Mouse (Mus musculus) heart, embryonic 11.5 days (tissue): ENCODE data around the gene Slc25a12. TPM values are rescaled to one million over a fixed set of nuclear protein-coding genes. Genes with fewer than 3 reads are reported as not detected.
A peak's percentile ranks its signal among the peaks of the same experiment; 100 is the strongest.

ENCODE experiments used
- ATAC-seq: fragments of 200-750 bp; cut with Nextera tagmentation; replicated peaks from 2 replicates; pipeline ENCODE4 v1.8.0; 2017; ENCODE audit warnings: moderate library complexity; ENCODE audit not compliant: insufficient number of reproducible peaks, low FRiP score, low TSS enrichment
- H3K27ac ChIP-seq: fragments of 300-500 bp; sonication (generic); 2 replicates; pipeline ENCODE4 v1.5.1; 2014; ENCODE audit warnings: mild to moderate bottlenecking, low read depth, low read length
- H3K27me3 ChIP-seq: fragments of 300-500 bp; sonication (generic); 2 replicates; pipeline ENCODE4 v1.6.1; 2014; ENCODE audit warnings: mild to moderate bottlenecking, low read length, mixed read lengths; ENCODE audit not compliant: control insufficient read depth, insufficient read depth
- H3K36me3 ChIP-seq: fragments of 300-500 bp; sonication (generic); 2 replicates; pipeline ENCODE4 v1.6.1; 2014; ENCODE audit warnings: mild to moderate bottlenecking, low read length, moderate library complexity, mixed read lengths; ENCODE audit not compliant: control insufficient read depth, insufficient read depth
- H3K4me1 ChIP-seq: fragments of 300-500 bp; sonication (generic); 2 replicates; pipeline ENCODE4 v1.6.1; 2014; ENCODE audit warnings: low read length; ENCODE audit not compliant: control insufficient read depth, insufficient read depth
- H3K4me2 ChIP-seq: fragments of 300-500 bp; sonication (generic); 2 replicates; pipeline ENCODE4 v1.6.1; 2014; ENCODE audit warnings: mild to moderate bottlenecking, moderate library complexity
- H3K4me3 ChIP-seq: fragments of 300-500 bp; sonication (generic); 2 replicates; pipeline ENCODE4 v1.5.1; 2014; ENCODE audit warnings: low read depth, low read length
- H3K9ac ChIP-seq: fragments of 300-500 bp; sonication (generic); 2 replicates; pipeline ENCODE4 v1.6.1; 2014; ENCODE audit warnings: mild to moderate bottlenecking, low read depth, low read length, moderate library complexity
- H3K9me3 ChIP-seq: fragments of 300-500 bp; sonication (generic); replicated peaks from 2 replicates; pipeline ENCODE4 v1.6.1; 2016; ENCODE audit warnings: low read length; ENCODE audit not compliant: control insufficient read depth
- whole genome bisulfite sequencing: fragments of 180-500 bp; shearing (Covaris S2); extraction: QIAGEN DNeasy Blood & Tissue Kit; methylation state at CpG from one replicate; pipeline ENCODE4 v1.1.7; 2014; ENCODE audit not compliant: insufficient replicate concordance; 5-methylcytosine and 5-hydroxymethylcytosine counted together
- polyA plus RNA-seq: library from polyadenylated mRNA; unstranded; fragments of >200 nt; fragmentation: Nextera tagmentation; extraction: Ambion mirVana; gene quantifications from 2 replicates; pipeline ENCODE4 v1.2.1, GENCODE M21; 2014

The Slc25a12 gene
- polyA plus RNA-seq = 86.9 and 94.7 TPM in 2 replicates

DNA sequence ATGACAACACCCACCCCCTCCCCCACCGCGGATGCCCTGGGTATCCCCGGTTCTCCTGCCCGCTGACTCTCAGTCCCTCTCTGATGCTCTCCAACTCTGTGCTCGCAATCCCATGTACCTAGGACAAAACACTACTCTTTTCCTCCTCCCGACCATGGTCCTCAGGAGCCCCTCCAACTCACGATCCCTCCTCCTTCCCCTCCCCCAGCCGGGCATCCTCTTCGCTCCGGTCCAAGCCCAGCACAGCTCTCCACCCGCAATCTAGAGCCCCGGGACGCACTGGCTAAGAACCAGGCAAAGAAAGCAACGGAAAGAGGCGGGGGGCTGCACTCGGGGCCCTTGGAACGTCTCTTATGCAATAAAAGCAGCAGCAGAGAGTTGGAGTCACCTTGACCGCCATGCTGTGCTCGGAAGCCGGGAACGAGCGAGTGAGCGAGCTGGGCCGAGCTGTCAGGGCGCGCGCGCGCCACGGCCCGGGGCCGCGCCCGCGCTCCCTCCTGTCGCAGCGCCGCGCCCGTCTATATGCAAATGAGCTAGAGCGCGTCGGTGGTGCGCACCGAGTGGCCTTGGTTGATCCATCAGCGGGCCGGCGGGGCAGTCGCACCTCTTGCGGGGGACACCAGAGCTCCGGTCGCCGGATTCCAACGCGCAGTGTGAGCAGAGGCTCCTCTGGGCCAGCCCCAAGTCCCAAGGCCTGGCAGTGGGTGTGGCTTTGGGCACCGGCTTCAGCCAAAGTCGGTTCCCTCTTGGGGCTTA, at the start of gene Slc25a12:
TSS of gene Slc25a12 (minus strand) at position 625 of the 756 bp plus-strand sequence.
- peak; percentile 89 for ATAC-seq
- 0 out of 2 replicates have a peak, but pooled peaks cover 2% of the 10 kb centered on the region for H3K36me3 ChIP-seq
- peak within 1 kb of the TSS; percentile 90 for H3K4me3 ChIP-seq
- no peaks in the 10 kb centered on the region for H3K27me3 ChIP-seq
- H3K4me2 ChIP-seq = peak within 1 kb of the TSS; percentile 84
- H3K9ac ChIP-seq = peak within 1 kb of the TSS; percentile 91
- peaks cover 2% of the 10 kb centered on the region; the same call in 1 of the 2 replicates for H3K4me1 ChIP-seq
- H3K9me3 ChIP-seq = no peaks in the 10 kb centered on the region
- H3K27ac ChIP-seq = peak within 1 kb of the TSS; percentile 87
- WGBS = under 1% methylated on average over 57 of the region's 57 CpGs

DNA sequence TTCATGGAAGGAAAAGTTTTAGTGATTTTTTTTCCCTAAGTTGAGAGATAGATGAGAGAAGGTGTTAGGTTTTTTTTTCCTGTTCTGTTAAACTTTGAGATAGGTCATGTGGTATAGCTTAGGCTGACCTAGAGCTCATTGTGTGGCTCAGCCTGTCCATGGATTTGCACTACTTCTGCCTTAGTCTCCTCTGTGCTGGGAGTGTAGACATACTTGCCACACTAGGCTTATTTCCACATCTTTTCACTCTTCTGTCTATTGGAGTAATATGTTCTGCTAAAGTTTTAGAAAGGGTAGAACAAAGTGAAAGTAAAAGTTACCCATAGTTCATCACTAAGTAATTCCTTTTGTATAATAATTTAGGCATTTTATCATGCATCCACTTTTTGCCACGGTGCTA, 38.1 kb upstream of the Slc25a12 start:
- H3K4me3 ChIP-seq = no peak overlapping the region
- H3K27ac ChIP-seq = no peak overlapping the region
- no peaks in the 10 kb centered on the region for H3K9me3 ChIP-seq
- WGBS = 82% methylated on average over 1 of the region's 1 CpGs
- H3K9ac ChIP-seq = no peak overlapping the region
- no peaks in the 10 kb centered on the region; the same call in 1 of the 2 replicates for H3K36me3 ChIP-seq
- no peak for ATAC-seq
- no peaks in the 10 kb centered on the region for H3K27me3 ChIP-seq
- no peak overlapping the region for H3K4me2 ChIP-seq
- H3K4me1 ChIP-seq = no peaks in the 10 kb centered on the region

DNA sequence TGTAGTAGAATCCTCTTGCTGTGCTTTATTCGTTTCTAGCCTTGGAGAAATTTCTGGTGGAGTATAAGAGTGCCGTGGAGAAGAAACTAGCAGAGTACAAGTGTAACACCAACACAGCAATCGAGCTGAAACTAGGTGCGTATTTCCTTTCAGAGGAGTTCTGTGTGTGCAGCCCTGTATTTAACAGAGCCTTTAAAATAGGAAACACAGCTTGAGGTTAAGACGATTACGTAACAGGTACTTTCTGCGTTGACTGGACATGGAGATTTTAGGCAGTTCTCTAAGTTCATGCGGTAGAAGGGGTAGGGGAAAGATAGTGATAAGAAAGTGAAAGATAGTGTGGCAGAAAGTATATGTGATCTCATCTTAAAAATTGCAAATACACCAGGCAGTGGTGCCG, 22.3 kb upstream of the Slc25a12 start:
- peak overlapping the region; percentile 70 for H3K27ac ChIP-seq
- WGBS = 54% methylated on average over 9 of the region's 9 CpGs
- ATAC-seq = no peak

DNA sequence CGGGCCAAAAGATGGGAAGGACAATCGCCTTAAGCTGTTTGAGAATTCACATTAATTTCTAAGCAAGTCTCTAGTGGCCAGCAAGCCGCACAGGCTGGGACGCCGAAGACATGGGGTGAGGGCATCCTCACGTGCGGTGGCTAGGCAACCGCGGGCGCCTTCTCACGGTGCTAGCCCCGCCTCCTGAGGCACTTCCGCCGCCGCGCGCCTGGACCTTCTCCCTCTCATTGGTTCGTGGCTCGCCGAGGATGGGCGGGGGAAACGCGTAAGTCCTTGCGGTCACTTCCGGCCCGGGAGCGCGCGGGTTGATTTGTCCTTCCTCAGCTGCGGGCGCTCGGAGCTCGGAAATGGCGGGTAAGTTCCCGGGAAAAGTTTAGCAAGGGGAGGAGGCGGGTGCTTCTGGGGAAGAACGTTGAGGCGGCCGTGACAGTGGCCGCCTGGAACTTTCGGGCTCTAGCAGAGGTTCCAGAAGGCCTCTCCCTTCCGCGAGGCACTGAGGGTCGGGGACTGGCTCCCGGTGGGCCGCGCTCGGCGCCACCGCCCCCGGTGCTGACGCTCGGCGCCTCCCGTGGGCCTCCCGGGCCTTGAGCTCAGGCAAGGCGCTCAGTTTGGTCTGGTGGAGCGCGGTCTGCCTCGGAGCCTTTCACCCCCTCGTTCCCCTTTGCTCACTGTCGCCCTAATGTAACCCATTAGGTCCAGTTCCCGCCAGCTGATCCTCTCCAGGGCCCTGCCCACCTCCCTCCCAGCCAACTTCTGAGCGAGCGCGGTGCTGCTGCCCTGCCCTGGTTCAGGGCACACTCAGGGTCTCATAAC, 21.6 kb upstream of the Slc25a12 start, which contains the start of gene Hat1:
TSS of gene Hat1 (plus strand) at position 8 of the 813 bp plus-strand sequence.
- H3K36me3 ChIP-seq = peaks cover 13% of the 10 kb centered on the region
- WGBS = under 1% methylated on average over 62 of the region's 66 CpGs
- peak within 1 kb of the TSS; percentile 75 for H3K9ac ChIP-seq

More for the DNA sequence above, 22.3 kb upstream of the Slc25a12 start:
- Histone ChIP-seq H3K9ac (peak overlapping the region; percentile 75), H3K27me3 (no peaks in the 10 kb centered on the region), H3K4me2 (peak overlapping the region; percentile 72), H3K36me3 (peaks cover 14% of the 10 kb centered on the region), H3K4me1 (no peaks in the 10 kb centered on the region; the same call in 1 of the 2 replicates), H3K4me3 (peak overlapping the region; percentile 75), H3K9me3 (no peaks in the 10 kb centered on the region)

DNA sequence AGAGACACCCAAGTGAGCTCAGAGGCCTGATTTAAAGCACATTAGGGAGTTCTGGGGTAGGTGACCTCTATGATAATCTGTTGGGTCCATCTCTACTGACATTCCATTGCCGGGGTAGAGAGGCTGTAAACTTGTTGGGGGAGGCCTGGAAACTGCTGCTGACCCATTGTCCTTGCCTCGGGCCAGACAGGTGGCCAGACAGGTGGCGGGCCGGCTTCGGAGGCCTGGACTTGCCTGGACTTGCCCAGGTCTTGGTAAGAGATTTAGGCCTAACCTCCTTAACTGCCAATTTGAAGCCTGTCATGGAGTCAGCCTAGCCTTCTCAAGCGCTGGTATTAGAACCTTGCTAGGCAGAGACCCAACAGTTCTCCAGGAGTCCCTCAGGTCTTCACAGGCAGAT, 20.2 kb upstream of the Slc25a12 start:
- Histone ChIP-seq H3K27ac (no peak overlapping the region), H3K27me3 (no peaks in the 10 kb centered on the region), H3K4me3 (no peak overlapping the region), H3K4me1 (no peaks in the 10 kb centered on the region; the same call in 1 of the 2 replicates), H3K36me3 (peaks cover 10% of the 10 kb centered on the region), H3K4me2 (no peak overlapping the region), H3K9ac (no peak overlapping the region), H3K9me3 (no peaks in the 10 kb centered on the region)
- ATAC-seq = no peak
- 88% methylated on average over 6 of the region's 6 CpGs for WGBS

More for the DNA sequence above, 21.6 kb upstream of the Slc25a12 start, which contains the start of gene Hat1:
- Histone ChIP-seq H3K4me2 (peak within 1 kb of the TSS; percentile 72), H3K4me1 (no peaks in the 10 kb centered on the region; the same call in 1 of the 2 replicates), H3K27me3 (no peaks in the 10 kb centered on the region), H3K27ac (peak within 1 kb of the TSS; percentile 70), H3K9me3 (no peaks in the 10 kb centered on the region), H3K4me3 (peak within 1 kb of the TSS; percentile 75)
- ATAC-seq = peak; percentile 99

DNA sequence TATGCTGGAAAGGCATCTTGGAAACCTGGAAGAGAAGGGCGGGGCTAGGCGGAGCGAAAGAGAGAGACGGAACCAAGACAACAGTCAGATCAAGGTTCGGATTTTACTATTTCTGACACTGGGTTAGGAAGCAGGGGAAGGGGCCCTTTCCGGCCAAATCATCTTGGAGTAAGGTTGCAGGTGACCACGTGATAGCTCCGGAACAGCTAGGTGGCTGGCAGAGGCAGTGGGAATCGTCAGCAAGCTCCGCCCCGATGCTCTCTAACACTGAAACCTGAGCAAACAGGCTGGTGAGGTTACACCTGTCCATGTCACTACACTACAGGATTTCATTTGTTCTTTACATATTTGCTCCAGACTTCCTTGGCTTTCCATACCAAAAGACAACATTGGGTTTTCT, 16.3 kb upstream of the Slc25a12 start:
- H3K4me3 ChIP-seq = 0 out of 2 replicates have a peak overlapping the region, but pooled peaks have one; percentile 12
- no peaks in the 10 kb centered on the region for H3K4me1 ChIP-seq
- no peak for ATAC-seq
- WGBS = 25% methylated on average over 11 of the region's 11 CpGs
- no peaks in the 10 kb centered on the region for H3K9me3 ChIP-seq
- H3K9ac ChIP-seq = no peak overlapping the region
- H3K27me3 ChIP-seq = no peaks in the 10 kb centered on the region
- H3K27ac ChIP-seq = no peak overlapping the region
- H3K4me2 ChIP-seq = peak overlapping the region; percentile 41
- H3K36me3 ChIP-seq = no peaks in the 10 kb centered on the region

DNA sequence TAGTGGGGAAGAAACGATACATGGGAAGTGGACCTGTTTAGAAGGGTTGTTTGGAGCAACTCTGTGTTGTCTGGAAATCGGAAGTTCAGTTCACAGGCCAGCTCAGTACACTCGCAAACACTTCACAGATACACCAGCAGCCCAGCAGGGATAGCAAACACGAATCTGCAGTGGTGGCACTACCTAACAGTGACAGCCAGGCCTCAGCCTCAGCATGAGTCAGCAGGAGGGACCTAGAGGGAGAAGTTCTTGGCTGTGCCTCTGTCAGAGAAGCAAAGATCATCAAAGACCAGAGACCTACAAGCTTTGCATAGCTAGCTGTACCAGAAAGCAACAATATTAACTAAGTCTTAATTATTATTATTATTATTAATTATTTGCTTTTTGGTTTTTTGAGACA, 14.4 kb upstream of the Slc25a12 start:
- Histone ChIP-seq H3K36me3 (no peaks in the 10 kb centered on the region), H3K9ac (no peak overlapping the region), H3K4me1 (no peaks in the 10 kb centered on the region), H3K4me2 (no peak overlapping the region), H3K27me3 (no peaks in the 10 kb centered on the region), H3K4me3 (no peak overlapping the region), H3K9me3 (no peaks in the 10 kb centered on the region), H3K27ac (no peak overlapping the region)
- no peak for ATAC-seq
- WGBS = 67% methylated on average over 4 of the region's 4 CpGs

DNA sequence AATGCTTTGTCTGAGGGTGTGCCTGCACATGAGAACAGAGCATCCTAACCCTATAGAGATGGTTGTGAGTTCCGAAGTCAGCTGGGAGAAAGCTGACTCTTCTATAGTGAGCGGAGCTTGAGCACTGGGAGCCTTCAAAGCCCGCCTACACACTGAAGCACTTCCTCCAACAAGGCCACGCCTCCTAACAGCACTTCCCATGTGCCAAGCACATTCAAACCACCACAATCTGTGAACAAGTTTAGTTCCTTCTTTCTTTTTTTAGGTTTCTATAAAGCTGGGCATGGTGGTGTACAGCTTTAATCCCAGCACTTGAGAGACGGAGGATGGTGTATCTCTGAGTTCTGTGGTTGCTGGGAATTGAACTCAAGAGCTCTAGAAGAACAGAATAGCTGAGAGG, 9.9 kb upstream of the Slc25a12 start:
- ATAC-seq = no peak
- Histone ChIP-seq H3K4me2 (no peak overlapping the region), H3K27me3 (no peaks in the 10 kb centered on the region), H3K36me3 (no peaks in the 10 kb centered on the region), H3K4me1 (no peaks in the 10 kb centered on the region), H3K9ac (no peak overlapping the region), H3K27ac (no peak overlapping the region), H3K9me3 (no peaks in the 10 kb centered on the region), H3K4me3 (no peak overlapping the region)
- 86% methylated on average over 5 of the region's 5 CpGs for WGBS
